Mouse (Mus musculus) monocyte, adult 5-6 weeks (primary cell): ENCODE results near the gene Gm21083. TPM values are rescaled to one million over a fixed set of nuclear protein-coding genes. Genes with fewer than 3 reads are reported as not detected.
"Not testable (repeated sequence)": the region's sequence is repeated elsewhere in the genome, so short reads cannot be mapped to it uniquely, and the experiment has no call there.

ENCODE experiments used
- ATAC-seq: fragments of 153-309, 156-312 bp; replicated peaks from 2 replicates; pipeline ENCODE4 v1.8.0; 2017; ENCODE audit warnings: mild to moderate bottlenecking; ENCODE audit not compliant: low TSS enrichment, insufficient number of reproducible peaks, severe bottlenecking, poor library complexity, low FRiP score
- total RNA-seq: library from RNA; stranded (forward); fragments of 200-1000, 200-491, 200-594 nt; gene quantifications from 3 replicates; pipeline ENCODE4 v1.2.3, GENCODE M21; 2017

Gm21083 gene
- total RNA-seq, 1 experiment from 2014 or later: not detected

GRCm38 (mm10) chr5:15610695-15611094 lies 33.6 kb downstream of the Gm21083 start:
- ATAC-seq: not testable (repeated sequence)

GRCm38 (mm10) chr5:15616195-15616594 lies 39.1 kb downstream of the Gm21083 start:
- not testable (repeated sequence) for ATAC-seq

- ATAC-seq: not testable (repeated sequence)
These were observed 41.6 kb downstream of the Gm21083 start, which contains the start of gene Speer4d for GRCm38 (mm10) chr5:15618764-15619163. Gene Speer4d, plus strand, starts transcription at chr5:15619064.

GRCm38 (mm10) chr5:15628136-15628535 lies 51.0 kb downstream of the Gm21083 start:
- ATAC-seq: not testable (repeated sequence)

- ATAC-seq: not testable (repeated sequence)
These were observed 52.9 kb downstream of the Gm21083 start for GRCm38 (mm10) chr5:15630068-15630467.

Other genes with a start within 250 kb of the Gm21083 start
- gene Gm21149, start 100.8 kb upstream of the Gm21083 start, total RNA-seq: not detected in 3 replicates
- gene Gm21190, start 48.1 kb upstream of the Gm21083 start, total RNA-seq: not detected in 3 replicates
- gene Speer4d, start 41.7 kb downstream of the Gm21083 start, total RNA-seq: not detected in 3 replicates
- gene 4930572O03Rik, start 79.7 kb downstream of the Gm21083 start, total RNA-seq: not detected in 3 replicates
- not detected in 3 replicates for gene Speer4c, start 136.9 kb downstream of the Gm21083 start, total RNA-seq